Mouse (Mus musculus) left cerebral cortex, postnatal 36 days (tissue): ENCODE results near the gene Trnp1. TPM values are rescaled to one million over a fixed set of nuclear protein-coding genes. Genes with fewer than 3 reads are reported as not detected.
A peak's percentile ranks its signal among the peaks of the same experiment; 100 is the strongest.

ENCODE experiments used
- DNase-seq, 2 experiments: peaks; one replicate each; pipeline ENCODE4 v3.0.0; 2021 to 2022; ENCODE audit warnings: low spot score in 2 of 2, mixed read lengths in 1 of 2
- intact Hi-C: fragments of 180-260 bp; cut with DNase I; formaldehyde crosslinking; loops from one replicate; pipeline ENCODE4 v1.15.1; 2025
- total RNA-seq, 2 experiments: library from RNA; stranded (reverse); gene quantifications; 2 replicates each; pipeline ENCODE4 v1.2.3; 2021

Gene Trnp1
- total RNA-seq, 2 experiments from 2014 or later, result 168 to 210 TPM

DNA sequence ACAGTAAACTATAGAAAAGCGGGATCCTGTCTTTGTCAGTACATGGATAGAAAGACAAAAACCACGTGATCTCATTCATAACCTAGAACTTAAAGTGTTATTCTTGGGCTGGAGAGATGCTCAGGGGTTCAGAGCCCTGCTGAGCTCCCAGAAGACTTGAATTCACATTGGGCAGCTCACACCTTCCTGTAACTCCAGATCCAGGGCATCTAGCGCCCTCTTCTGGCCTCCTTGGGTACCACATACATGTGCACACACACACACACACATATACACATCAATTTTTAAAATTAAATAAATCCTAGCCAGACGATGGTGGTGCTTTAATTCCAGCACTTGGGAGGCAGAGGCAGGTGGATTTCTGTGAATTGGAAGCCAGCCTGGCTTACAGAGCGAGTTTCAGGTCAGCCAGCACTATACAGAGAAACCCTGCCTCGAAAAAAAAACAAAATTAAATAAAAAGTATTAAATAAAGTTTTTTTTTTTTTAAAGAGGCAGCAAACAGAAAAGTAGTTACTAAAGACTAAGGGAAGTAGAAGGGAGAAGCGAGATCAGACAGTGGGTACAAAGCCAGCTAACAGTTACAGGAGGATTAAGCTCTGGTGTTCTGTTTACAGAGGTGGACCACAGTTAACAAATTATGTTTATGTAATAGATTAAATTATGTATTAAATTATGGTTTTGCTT, 27.1 kb downstream of the Trnp1 start:
- intact Hi-C loops, result no loop called here
- no peak for DNase-seq

DNA sequence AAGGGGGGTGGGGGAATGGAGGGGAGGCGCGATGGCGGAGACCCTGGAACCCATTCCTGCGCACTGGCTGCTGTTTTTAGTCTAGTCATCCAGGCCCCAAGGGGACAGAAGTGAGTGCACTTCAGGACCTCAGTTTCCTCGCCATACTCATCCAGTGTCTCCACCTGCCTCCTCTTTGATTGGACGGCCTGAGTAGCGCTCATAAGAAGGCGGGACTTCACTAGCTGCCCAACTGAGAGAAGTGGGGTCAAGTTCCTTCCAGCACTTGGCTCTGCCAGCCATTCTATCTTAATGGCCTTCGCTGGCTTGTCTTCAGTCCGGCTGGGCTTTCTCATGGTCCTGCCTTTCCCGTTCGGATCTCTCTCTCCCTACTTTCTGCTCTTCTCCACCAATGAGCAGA, 29.2 kb downstream of the Trnp1 start:
- no peak for DNase-seq
- intact Hi-C loops, result no loop called here

DNA sequence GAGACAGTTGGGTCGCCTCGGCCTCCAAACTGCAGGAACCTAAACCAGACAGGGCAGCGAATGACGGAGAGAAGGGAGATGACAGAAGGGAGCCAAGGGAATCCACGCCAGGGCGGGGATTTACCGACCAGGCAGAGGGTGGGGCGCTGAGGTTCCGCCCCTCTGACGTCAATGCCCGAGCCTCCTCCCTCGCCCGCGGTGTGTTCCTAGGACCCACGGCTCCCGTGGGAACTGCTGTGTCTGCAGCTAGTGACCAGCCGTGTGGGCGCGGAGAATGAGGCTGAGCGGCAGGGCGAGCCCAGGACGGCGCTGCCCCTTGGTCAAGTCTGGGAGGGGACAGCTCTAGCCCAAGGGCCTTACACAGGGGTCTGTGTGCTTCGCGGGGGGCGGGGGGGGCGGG, 30.3 kb downstream of the Trnp1 start:
- DNase-seq, result peak; percentile 64 to 72
- intact Hi-C loops, result no loop called here

DNA sequence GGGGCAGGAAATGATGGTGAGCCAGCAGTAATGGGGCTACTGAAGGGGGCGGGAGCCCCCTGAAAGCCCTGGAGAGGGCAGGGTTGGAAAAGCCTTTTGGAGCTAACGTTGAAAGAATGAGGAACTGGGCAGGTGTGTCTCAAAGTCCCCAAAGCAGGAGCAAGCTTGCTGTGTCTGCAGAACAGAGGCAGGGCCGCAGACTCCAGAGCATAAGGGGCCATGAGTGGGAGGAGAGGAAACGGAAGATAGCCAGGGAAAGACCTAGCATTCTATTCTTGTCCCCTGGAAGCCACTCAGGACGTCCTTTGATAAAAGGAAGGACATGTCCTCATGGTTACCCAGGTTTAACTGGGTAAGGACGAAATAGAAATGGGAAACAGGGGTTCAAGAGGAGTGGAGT, 35.2 kb downstream of the Trnp1 start:
- intact Hi-C loops, result no loop called here
- no peak for DNase-seq

DNA sequence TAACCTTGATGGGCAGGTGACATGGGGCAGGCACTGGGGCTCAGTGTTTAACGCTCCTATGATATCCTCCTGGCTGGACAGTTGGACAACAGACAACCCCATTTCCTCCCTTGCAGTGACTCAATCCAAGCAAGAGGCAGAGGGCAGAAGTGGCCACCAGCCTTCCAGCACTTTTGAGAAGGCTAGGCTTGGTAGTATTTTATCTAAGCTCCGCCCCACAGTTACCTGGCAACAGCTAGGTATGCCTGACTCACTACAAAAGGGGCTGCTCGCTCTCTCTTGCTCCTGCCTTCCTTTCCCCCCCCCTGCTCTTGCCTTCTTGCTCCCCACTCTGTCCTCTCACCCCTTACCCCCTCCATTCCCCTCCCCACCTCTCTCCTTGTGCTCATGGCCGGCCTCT, 37.0 kb downstream of the Trnp1 start:
- no peak for DNase-seq
- intact Hi-C loops, result no loop called here

DNA sequence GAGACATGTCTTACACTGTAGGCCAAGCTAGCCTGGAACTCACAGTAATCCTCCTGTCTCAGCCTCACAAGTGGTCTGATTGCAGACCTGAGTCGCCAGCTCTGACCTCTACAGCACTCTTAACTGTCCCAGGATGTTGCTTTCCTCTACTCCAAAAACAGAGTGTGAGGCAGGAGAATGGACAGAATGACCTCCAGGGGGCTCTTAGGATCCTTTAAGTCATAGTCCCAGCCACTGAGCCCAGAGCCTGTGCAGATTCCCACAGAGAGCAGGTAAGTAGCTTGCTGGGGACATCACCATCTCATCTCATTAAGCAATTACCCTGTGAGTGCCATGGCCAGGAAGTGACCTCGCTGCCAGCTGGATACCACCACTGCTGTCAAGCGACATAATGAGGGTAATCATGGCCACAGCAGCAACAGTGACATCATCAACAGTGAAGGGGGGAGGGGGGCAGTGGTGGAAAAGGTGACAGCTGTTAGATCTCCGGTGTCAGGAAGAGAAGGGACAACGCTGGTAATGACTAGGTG, 37.5 kb downstream of the Trnp1 start:
- DNase-seq, result no peak
- intact Hi-C loops, result no loop called here

DNA sequence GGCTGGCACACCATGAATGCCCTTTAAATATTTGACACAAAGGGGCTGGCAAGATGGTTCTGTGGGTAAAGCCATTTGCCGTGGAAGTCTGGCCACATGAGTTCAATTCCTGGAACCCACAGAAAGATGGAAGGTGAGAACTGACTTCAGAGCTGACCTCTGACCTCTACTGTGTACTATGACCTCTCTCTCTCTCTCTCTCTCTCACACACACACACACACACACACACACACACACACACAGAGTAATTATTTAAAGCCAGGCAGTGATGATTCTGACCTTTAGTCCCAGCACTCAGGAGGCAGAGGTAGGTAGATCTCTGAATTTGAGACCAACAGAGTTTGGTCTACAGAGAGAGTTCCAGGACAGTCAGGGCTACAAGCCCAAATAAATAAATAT, 38.3 kb downstream of the Trnp1 start:
- no peak for DNase-seq

DNA sequence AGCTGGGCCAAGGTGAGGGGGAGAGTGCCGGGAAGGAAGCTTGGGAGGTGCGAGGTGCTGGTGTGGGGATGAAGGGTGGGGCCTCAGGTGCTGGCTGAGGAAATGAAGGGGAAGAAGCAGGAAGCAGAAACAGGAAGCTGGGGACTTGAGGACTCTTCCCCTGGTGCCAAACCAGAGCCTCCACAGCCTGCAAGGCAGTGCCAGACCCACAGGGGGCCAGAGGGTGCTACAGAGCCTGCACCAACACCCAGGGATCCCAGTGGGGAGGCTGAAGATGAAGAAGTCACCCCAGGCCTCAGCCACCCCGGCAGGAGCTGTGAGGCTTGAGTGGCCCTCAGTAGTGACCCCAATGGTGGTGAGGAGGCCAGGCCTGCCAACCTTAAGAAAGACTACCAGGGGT, 40.3 kb downstream of the Trnp1 start:
- DNase-seq, result no peak
- intact Hi-C loops, result no loop called here

More for the DNA sequence above, 38.3 kb downstream of the Trnp1 start:
- intact Hi-C loops, result no loop called here

DNA sequence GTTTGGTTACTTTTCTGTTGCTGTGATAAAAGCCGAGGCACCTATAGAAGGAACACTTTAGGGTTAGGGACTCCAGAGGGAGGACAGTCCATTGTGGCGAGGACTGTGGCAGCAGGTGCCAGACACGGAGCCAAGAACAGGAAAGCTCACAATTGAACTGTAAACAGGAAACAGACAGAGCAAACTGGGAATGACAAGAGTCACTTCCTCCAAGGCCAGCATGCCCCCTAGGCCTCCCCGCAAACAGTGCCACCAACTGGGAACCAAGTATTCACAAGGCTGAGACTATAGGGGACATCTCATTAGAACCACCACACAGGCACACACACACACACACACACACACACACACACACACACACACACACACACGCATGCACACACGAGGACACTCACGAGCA, 45.9 kb downstream of the Trnp1 start:
- no peak for DNase-seq
- intact Hi-C loops, result loop anchor here (5.0 kb wide), 1 partner anchor 145 kb away; no protein-coding TSS in a partner anchor

DNA sequence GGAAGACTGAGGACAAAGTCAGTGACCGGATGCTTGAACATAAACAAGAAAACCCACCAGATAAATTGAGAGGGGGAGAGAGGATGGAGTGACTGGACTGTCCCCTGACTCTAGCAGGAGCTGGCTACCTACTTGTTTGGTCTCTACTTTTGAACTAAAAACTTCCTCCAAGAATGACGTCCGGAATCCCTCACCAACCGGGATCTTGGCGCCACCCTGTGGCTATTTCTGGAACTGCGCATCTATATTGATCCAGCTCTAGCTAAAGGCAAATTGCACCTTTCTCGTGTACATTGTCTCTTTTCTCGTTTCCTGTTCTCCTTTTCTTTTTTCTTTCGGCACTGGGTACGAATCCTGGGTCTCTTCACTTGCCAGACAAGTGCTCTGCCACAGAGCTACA, 46.8 kb downstream of the Trnp1 start:
- intact Hi-C loops, result loop anchor here (5.0 kb wide), 1 partner anchor 144 kb away; no protein-coding TSS in a partner anchor
- peak; percentile 71 to 84 for DNase-seq

DNA sequence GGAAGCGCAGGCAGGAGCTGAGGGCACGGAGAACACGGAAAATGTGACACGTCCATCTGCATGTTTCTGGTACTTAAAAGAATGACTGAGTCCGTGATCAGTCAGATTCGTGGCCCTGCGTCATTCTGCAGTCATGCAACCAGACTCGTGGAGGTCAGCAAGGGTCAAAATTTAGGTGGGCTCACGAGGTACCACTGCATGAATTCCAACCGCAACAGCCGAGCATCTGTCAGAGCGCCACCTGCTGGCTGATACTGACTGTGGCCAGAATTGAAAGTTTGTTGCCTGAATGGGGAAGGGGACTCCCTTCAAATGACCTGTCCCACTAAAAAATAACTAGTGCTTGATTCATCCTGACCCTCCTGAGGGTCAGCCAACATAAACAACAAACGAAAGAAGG, 48.6 kb downstream of the Trnp1 start:
- DNase-seq, result peak in 1 of 2 experiments; percentile 40
- intact Hi-C loops, result loop anchor here (1.0 to 5.0 kb wide), 2 partner anchors 25 to 142 kb away; no protein-coding TSS in a partner anchor

DNA sequence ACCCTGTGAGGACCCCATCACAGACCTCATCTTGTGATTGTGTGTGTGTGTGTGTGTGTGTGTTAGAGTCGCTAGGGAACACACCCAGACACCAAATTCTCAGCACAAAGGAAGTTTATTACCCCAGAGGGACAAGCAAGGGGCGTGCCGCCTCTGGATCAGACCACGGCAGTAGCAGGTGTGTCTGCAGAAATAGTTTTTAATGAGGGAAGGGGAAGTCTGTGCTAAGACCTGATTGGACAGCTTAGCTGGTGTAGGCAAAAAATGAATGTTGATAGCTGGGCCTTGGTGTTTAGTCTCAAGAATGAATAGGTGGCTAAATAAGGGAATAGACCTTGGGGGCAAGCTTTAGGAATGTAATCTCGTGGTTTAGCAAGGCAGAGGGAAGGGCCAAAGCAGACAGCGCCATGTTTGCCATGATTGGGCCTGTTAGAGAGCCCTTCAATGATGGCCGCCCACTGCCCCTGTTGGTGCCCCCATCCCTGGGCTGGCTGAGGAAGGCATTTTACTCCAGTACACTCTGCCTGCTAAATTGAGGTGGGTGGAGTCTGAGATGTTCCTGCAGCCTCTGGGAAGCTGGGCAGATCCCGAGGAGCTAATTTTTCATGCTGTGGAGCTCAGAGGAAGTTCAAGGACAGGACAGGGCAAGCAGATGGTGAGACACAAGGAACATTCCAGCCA, 49.5 kb downstream of the Trnp1 start:
- intact Hi-C loops, result no loop called here

DNA sequence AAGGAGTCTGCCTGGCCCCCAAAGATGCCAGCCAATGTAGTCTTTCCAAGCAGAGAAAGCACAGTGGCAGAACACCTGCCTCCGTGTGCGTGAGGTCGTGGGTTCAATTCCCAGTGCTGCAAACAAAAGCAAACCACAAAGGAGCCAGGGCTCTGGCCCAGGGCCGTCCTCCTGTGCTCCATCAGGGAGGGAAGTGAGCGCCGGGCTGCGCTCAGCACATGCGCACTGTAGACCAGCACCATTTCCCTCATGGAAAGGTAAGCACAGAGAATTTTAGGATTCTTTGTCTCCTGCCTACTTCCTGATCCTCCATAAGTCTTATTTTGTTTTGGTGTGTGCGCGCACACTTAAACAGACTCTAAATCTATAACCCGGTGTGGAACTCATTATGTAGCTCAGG, 50.4 kb downstream of the Trnp1 start:
- intact Hi-C loops, result no loop called here
- DNase-seq, result no peak

More for the DNA sequence above, 49.5 kb downstream of the Trnp1 start:
- no peak for DNase-seq

DNA sequence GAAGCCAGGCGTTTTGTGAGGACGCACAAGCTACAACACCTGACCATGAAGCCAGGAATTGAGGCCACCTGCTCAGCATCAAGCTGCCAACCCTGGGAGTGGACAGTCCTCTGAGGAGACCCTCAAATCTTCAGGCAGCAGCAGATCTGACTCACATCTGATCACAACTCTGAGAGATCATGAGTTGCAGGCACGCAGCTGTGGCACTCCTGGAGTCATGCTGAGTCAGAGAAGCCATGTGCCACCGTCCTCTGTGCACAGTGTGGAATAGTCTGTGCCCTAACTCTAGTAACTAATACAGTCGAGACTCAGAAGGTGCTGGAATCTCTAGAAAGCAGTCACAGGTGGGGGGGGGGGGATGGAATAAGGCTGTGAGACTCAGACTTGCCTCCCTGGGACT, 51.0 kb downstream of the Trnp1 start:
- intact Hi-C loops, result no loop called here
- DNase-seq, result no peak

DNA sequence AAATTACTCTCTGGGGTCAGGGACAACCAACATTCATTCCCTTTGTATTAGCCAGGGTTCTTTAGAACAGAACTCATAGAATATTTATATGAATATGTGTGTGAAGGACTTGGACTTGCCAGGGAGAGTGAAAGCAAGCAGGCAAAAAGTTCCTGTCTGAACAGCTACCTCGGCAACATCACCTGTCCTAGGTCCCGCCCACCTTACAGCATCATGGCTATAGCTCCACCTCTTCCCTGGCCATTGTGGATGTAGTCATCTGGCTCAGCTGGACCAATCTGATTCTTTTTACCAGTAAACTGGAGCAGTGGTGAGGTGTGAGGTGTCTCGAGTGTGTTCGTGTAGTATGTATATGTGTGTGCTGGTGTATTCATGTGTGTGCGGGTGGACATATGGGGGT, 52.6 kb downstream of the Trnp1 start:
- DNase-seq, result no peak
- intact Hi-C loops, result no loop called here

DNA sequence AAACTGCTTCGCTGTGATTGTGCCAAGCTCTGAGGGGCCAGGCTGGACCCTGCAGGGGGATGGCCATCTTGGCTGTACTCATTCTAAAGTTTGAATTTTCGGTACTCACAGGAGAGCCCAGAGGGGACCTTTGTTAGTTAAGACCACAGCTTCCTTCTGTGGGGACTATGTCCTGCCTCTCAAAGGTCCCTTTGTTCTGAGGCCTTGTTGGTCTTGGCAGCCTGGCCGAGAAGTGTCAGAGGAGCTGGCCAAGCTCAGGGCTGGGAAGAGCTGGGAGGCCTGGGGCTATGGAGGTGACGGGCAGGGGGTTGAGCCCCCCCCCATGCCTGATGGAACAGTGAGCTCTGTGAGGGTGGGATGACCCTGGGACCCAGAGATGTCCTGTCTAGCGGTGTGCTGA, 55.3 kb downstream of the Trnp1 start:
- intact Hi-C loops, result no loop called here
- no peak for DNase-seq

DNA sequence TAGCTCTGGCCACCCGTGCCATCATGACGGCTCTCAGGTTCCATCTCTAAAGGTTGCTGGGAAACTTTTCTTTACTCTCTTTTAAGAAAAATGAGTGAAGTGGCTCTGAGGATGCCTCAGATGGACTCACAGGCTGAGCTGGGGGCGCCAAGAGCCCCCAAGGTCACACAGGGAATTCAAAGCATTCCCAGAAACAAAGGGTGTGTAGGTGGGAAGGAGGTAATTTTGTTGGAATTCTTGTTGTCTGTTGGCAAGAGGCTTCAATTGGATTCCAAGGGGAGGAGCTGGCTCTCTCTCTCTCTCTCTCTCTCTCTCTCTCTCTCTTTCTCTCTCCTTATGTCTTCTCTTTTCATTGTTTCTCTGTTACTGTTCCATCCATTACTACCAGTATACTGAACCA, 56.2 kb downstream of the Trnp1 start:
- no peak for DNase-seq
- intact Hi-C loops, result no loop called here
